8 mouse cellular contexts compared by ENCODE assay signal in the genomic region with DNA sequence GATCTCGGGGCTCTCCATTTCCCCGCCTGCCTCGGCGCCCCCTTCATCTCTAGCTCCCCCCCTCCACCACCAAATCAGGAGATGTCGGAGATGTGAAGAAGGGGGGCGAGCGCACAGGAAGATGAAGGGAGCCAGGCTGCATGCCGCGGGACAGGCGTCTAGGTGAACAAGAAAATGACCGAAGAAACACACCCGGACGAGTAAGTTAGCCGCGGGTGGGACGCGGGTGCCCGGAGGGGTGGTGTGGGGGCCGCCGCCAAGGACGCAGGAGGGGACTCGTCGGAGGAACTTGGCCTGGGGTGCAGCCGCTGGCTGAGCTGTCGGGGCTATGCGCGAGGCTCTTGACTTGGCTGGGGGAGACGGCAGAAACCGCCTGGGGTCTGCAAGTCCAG. TPM values are rescaled to one million over a fixed set of nuclear protein-coding genes. Genes with fewer than 3 reads are reported as not detected.
DNase-seq lines count a peak whose midpoint lies in the region; ATAC-seq and TF ChIP-seq lines count a peak whose summit lies in the region.

No protein-coding gene starts in this region.

- no peaks in the 10 kb centered on the region for H3K27me3 ChIP-seq in embryonic facial prominence, embryonic 11.5 days (ENCODE audit: control insufficient read depth, insufficient read depth, low read length)
- no peaks in the 10 kb centered on the region for H3K27me3 ChIP-seq in liver, embryonic 11.5 days (replicated peaks; ENCODE audit: control insufficient read depth, insufficient read depth, low read length)

- no peak for TF ChIP-seq POLR2A in olfactory bulb, adult 2 months (IDR thresholded peaks at IDR 0.05; ENCODE audit: insufficient read depth, low read depth, low read length)

- peak; percentile 31 for ATAC-seq in embryonic facial prominence, embryonic 11.5 days (replicated peaks; ENCODE audit: insufficient number of reproducible peaks, low FRiP score, low TSS enrichment, low read depth)
- ATAC-seq in liver, embryonic 11.5 days (replicated peaks; ENCODE audit: low FRiP score): no peak

- no peaks in the 10 kb centered on the region for H3K9me3 ChIP-seq in embryonic facial prominence, embryonic 11.5 days (replicated peaks; ENCODE audit: control insufficient read depth, low read length)
- no peaks in the 10 kb centered on the region for H3K9me3 ChIP-seq in liver, embryonic 11.5 days (ENCODE audit: control insufficient read depth, low read length)

- peak; percentile 18 for DNase-seq in gastrocnemius, adult 18-20 months (ENCODE audit: low spot score)
- no peak for DNase-seq in gastrocnemius, postnatal 25 days
- DNase-seq in CD4-positive helper T cell, adult 2 months (ENCODE audit: low read depth, low spot score): peak; percentile 72
- DNase-seq in embryonic facial prominence, embryonic 11.5 days (ENCODE audit: low spot score): peak; percentile 51
- peak; percentile 47 to 75 for DNase-seq in heart, postnatal 36 days
- peak; percentile 80 for DNase-seq in liver, embryonic 11.5 days (ENCODE audit: low spot score)
- DNase-seq in layer of hippocampus, postnatal 14 days (ENCODE audit: low spot score in 2 of 2): no peak

- H3K4me1 ChIP-seq in embryonic facial prominence, embryonic 11.5 days (ENCODE audit: control insufficient read depth, insufficient read depth, low read length): no peaks in the 10 kb centered on the region; the same call in 1 of the 2 replicates
- H3K4me1 ChIP-seq in liver, embryonic 11.5 days (replicated peaks; ENCODE audit: control insufficient read depth, insufficient read depth, low read length): peaks cover 20% of the 10 kb centered on the region
- peaks cover 13% of the 10 kb centered on the region for H3K4me1 ChIP-seq in olfactory bulb, adult 2 months (ENCODE audit: control insufficient read depth, insufficient read depth, low read length)

- TF ChIP-seq CTCF in olfactory bulb, adult 2 months (IDR thresholded peaks at IDR 0.05; ENCODE audit: insufficient read depth, low read depth, low read length): no peak

- H3K4me3 ChIP-seq in embryonic facial prominence, embryonic 11.5 days (ENCODE audit: low read depth, low read length): peak overlapping the region; percentile 79
- H3K4me3 ChIP-seq in liver, embryonic 11.5 days (ENCODE audit: low read depth, low read length): peak overlapping the region; percentile 77
- H3K4me3 ChIP-seq in olfactory bulb, adult 2 months (ENCODE audit: insufficient read depth, low read depth, low read length): peak overlapping the region; percentile 86

- intact Hi-C loops in heart, postnatal 36 days (cut with DNase I): loop anchor here (2.0 to 10.0 kb wide), 4 partner anchors 38 to 280 kb away; partner anchors contain the start of gene Rab1a

- WGBS in embryonic facial prominence, embryonic 11.5 days: under 1% methylated on average over 29 of the region's 29 CpGs
- 1% methylated on average over 29 of the region's 29 CpGs for WGBS in liver, embryonic 11.5 days
- WGBS in olfactory bulb, adult 2 months: 1% methylated on average over 29 of the region's 29 CpGs

- no peaks in the 10 kb centered on the region for H3K36me3 ChIP-seq in embryonic facial prominence, embryonic 11.5 days (replicated peaks; ENCODE audit: control insufficient read depth, insufficient read depth, low read depth, low read length)
- H3K36me3 ChIP-seq in liver, embryonic 11.5 days (ENCODE audit: control insufficient read depth, insufficient read depth, low read length): no peaks in the 10 kb centered on the region

- H3K4me2 ChIP-seq in embryonic facial prominence, embryonic 11.5 days (ENCODE audit: low read depth, low read length): peak overlapping the region; percentile 74
- peak overlapping the region; percentile 86 for H3K4me2 ChIP-seq in liver, embryonic 11.5 days

- H3K9ac ChIP-seq in embryonic facial prominence, embryonic 11.5 days (replicated peaks; ENCODE audit: low read length): peak overlapping the region; percentile 91
- H3K9ac ChIP-seq in liver, embryonic 11.5 days (ENCODE audit: low read depth, low read length): peak overlapping the region; percentile 82

- H3K27ac ChIP-seq in embryonic facial prominence, embryonic 11.5 days (replicated peaks; ENCODE audit: low read depth, low read length): peak overlapping the region; percentile 89
- H3K27ac ChIP-seq in liver, embryonic 11.5 days (ENCODE audit: low read depth, low read length): peak overlapping the region; percentile 87
- H3K27ac ChIP-seq in olfactory bulb, adult 2 months (ENCODE audit: insufficient read depth, low read depth, low read length): peak overlapping the region; percentile 65

RNA-seq across cellular contexts. Expression of gene Spred2, which starts 0.6 kb away (rescaled TPM):
- total RNA-seq in gastrocnemius, adult 18-20 months (2021): 1 to 10 TPM; 4.1 to 6.4 TPM
- 1 to 10 TPM; 7.2 to 7.6 TPM for total RNA-seq in gastrocnemius, postnatal 25 days (2021)
- 6.4 and 7.3 TPM in 2 replicates for polyA plus RNA-seq in embryonic facial prominence, embryonic 11.5 days (2014; fragmentation: Nextera tagmentation; extraction: Ambion mirVana)
- 10 to 100 TPM; 23.4 to 28.4 TPM for total RNA-seq in heart, postnatal 36 days (2021)
- 4.8 and 5.0 TPM in 2 replicates for polyA plus RNA-seq in liver, embryonic 11.5 days (2014; fragmentation: Nextera tagmentation; extraction: Ambion mirVana)
- not detected in 2 replicates for polyA plus RNA-seq in olfactory bulb, adult 2 months (2012; ENCODE audit: insufficient read depth, insufficient read length, low replicate concordance, missing spikeins)
- 10 to 100 TPM; 82.5 to 88.9 TPM for total RNA-seq in layer of hippocampus, postnatal 14 days (2021)

Comparison
In these comparisons a context has a peak if more than half of its experiments do, and no peak if none do; other contexts are left out.
1. DNase-seq: peak in gastrocnemius, adult 18-20 months (single experiment), CD4-positive helper T cell, adult 2 months (single experiment), embryonic facial prominence, embryonic 11.5 days (single experiment), heart, postnatal 36 days (2 of 2) and liver, embryonic 11.5 days (single experiment); none in gastrocnemius, postnatal 25 days (single experiment) and layer of hippocampus, postnatal 14 days (0 of 2).
2. Peak in every context shown above with its lines, with median percentiles within 50 percentile points of each other: H3K27ac ChIP-seq and H3K4me3 ChIP-seq.